Mouse (Mus musculus) megakaryocyte, embryonic 14.5 days (primary cell): Measurements from ENCODE around the gene Bin2.

Experiments
- FLI1 ChIP-seq: IDR thresholded peaks from 2 replicates; pipeline ENCODE4 v1.6.1; 2012; ENCODE audit warnings: low read length, inconsistent platforms, mixed read lengths
- GATA1 ChIP-seq: IDR thresholded peaks from 3 replicates; pipeline ENCODE4 v1.6.1; 2012; ENCODE audit warnings: mixed read lengths, low read length, inconsistent platforms, borderline replicate concordance

DNA sequence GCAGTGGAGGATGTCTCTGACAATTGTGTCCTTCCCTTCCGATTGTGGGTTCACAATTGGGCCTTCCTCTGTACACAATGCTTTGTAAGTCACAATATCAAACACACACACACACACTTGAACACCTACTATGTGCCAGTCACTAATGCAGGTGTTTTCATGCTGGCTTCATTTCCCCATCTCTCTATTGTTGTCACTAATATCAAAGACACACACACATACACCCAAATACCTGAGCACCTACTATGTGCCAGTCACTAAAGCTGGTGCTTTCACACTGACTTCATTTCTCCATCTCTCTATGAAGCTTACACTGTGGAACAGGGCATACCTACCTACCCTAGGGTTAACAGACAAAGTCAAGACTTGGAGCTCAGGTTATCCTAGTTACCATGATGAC is 36.0 kb upstream of the Bin2 start:
- TF ChIP-seq GATA1 (no peak), FLI1 (no peak)
